Mouse (Mus musculus) brain, embryonic 14.5 days (tissue): ENCODE results near the gene Hipk1.
"Not testable (repeated sequence)": the region's sequence is repeated elsewhere in the genome, so short reads cannot be mapped to it uniquely, and the experiment has no call there.

Experiments used
- CTCF ChIP-seq: fragments of 200-500 bp; IDR thresholded peaks from 2 replicates; pipeline ENCODE4 v1.5.1; 2012; ENCODE audit warnings: inconsistent platforms, mild to moderate bottlenecking, moderate library complexity, borderline replicate concordance; ENCODE audit not compliant: insufficient read depth, insufficient read length; ENCODE audit errors: extremely low read depth
- POLR2A ChIP-seq: fragments of 200-500 bp; IDR thresholded peaks from 2 replicates; pipeline ENCODE4 v1.6.1; 2012; ENCODE audit warnings: mild to moderate bottlenecking, inconsistent platforms, borderline replicate concordance; ENCODE audit not compliant: poor library complexity, insufficient read depth, insufficient read length, severe bottlenecking; ENCODE audit errors: extremely low read depth

GRCm38 (mm10) chr3:103840946-103841345 is 49.6 kb upstream of the Hipk1 start:
- TF ChIP-seq POLR2A, CTCF: not testable (repeated sequence)
